Mouse (Mus musculus): Measurements from ENCODE around the gene Cpsf4l.

DNA sequence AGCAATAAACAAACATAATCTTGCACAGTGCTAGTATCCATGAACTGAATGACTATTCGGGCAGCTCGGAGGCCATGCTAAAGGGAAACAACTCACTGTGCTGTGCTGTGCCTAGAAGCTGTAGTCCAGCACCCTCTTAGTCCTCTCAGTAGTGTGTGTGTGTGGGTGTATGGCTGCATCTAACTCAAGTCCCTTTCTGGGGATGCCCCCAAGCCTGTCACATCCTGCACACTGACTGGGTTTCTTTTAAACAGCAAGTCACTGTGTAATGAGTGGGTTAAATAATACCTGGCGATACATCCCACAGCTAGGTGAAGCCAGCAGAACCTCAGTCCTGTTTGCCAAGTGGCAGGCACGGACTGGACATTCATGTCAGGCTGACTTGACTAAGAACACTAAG is 51.1 kb downstream of the Cpsf4l start:
- TF ChIP-seq CTCF (IDR thresholded peaks at IDR 0.05; ENCODE audit: low read depth) (no peak), EP300 (IDR thresholded peaks at IDR 0.05; ENCODE audit: low read depth) (no peak)

Data from heart, postnatal 0 days (tissue).